Mouse (Mus musculus): ENCODE results near the gene 1700003E16Rik.

Gene 1700003E16Rik

DNA sequence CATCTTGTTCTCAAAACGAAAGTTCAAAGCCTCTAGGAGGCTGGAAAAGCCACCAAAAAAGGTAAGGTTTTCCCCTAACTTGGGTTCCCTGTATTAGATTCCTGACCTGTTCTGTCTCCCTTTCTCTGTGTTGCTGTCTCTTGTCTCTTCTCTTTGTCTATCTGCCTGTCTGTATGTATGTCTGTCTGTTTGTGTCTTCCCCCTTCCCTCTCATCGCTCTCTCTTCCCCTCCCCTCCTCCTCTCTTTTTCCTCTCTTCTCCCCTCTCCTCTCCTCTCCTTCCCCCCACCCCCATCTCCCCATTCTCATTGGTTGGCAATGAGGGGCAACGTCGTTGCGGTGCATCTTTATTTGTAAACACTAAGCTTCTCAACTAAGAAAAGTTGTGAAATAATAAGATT is 30.9 kb upstream of the 1700003E16Rik start, which contains the start of gene Ino80b:
Gene Ino80b (minus strand): TSS at position 101 of the 400 bp plus-strand sequence.
- no peak for DNase-seq (ENCODE audit: low read depth in 2 of 2, low spot score in 2 of 2)

DNA sequence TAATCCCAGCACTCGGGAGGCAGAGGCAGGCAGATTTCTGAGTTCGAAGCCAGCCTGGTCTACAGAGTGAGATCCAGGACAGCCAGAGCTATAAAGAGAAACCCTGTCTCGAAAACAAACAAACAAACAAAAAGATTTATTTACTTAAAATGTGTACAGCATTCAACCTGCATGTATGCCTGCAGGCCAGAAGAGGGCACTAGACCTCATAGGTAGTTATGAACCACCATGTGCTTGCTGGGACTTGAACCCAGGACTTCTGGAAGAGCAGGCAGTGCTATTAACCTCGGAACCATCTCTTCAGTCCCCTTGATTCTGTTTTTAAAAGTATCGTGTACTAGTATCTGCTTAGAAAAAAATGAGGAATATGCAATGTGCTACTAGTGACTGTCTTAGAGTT is 28.8 kb upstream of the 1700003E16Rik start:
- DNase-seq (ENCODE audit: low read depth in 2 of 2, low spot score in 2 of 2): no peak

GRCm38 (mm10) chr6:83131469-83132034 is 24.7 kb upstream of the 1700003E16Rik start:
- DNase-seq (ENCODE audit: low read depth in 2 of 2, low spot score in 2 of 2): no peak

- no peak for DNase-seq (ENCODE audit: low read depth in 2 of 2, low spot score in 2 of 2)
Observed at GRCm38 (mm10) chr6:83132176-83132919, 23.9 kb upstream of the 1700003E16Rik start.

DNA sequence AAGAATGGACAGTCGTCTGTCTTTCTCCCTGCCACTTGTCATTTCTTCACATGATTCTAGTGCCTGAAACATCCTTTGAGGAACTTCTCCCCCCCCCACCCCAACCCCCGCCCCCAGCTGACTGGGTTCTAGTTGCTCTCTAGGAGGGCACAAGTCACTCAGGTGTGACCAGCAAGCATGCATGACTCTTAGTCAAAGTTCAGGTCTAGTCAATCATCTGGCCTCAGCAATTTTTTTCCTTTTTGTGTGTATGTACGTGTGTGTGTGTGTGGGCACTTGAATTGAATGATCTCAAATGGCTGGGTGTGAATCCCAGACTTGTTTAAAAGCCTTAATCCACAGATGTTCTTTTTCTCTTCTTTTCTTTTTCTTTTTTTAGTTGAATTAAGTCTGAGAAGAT is 22.0 kb upstream of the 1700003E16Rik start:
- DNase-seq (ENCODE audit: low read depth in 2 of 2, low spot score in 2 of 2): no peak

GRCm38 (mm10) chr6:83134951-83135513 is 21.2 kb upstream of the 1700003E16Rik start, which contains the start of gene Rtkn:
Gene Rtkn, plus strand, starts transcription at chr6:83135463.
- no peak for DNase-seq (ENCODE audit: low read depth in 2 of 2, low spot score in 2 of 2)

DNA sequence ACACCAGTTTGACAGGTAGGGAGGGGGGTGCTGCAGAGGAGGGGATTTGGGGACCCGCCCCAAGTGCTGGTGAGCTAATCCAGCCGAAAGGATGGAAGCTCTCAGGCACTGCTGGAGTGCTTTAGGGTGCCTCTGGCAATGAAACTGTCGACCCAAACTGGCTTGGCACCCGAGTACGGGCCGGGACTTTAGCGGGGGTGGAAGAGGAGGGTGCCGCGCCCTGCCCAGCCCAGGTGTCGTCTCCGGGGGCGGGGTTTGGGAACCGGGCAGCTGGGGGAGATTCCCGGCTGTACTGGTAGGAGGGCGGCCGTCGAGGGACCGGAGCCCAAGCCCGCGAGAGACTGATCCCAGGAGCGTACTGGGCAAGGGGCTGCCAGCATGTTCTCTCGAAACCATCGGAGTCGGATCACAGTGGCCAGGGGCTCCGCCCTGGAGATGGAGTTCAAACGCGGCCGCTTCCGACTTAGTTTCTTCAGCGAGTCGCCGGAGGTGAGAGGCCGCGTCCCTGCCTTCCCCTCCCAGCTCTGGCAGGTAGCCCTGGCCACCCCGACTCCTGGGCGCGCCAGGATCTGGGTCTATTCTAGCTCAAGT is 20.5 kb upstream of the 1700003E16Rik start:
- DNase-seq (ENCODE audit: low read depth in 2 of 2, low spot score in 2 of 2): no peak

- DNase-seq (ENCODE audit: low read depth in 2 of 2, low spot score in 2 of 2): no peak
Observed at GRCm38 (mm10) chr6:83136291-83136880, 19.8 kb upstream of the 1700003E16Rik start.

GRCm38 (mm10) chr6:83136881-83137575 is 19.2 kb upstream of the 1700003E16Rik start:
- DNase-seq (ENCODE audit: low read depth in 2 of 2, low spot score in 2 of 2): no peak

DNA sequence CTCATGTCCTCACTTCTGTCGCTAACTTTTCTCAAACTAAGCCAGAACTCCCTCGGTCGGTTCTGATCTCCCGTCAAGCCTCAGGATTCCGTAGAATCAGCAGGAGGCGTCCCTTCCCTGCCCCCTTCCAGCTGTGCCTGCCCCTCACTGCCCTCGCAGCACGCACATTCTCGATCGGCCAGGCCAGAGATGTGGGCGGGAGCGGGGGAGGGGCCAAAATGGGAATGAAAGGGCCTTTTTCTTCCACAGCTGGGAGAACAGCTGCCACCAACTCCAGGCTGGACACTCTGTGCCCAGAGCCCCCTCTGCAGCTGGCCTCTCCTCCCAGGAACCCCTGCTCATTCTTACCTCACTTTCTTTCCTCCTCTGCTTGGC is 18.6 kb upstream of the 1700003E16Rik start:
- DNase-seq (ENCODE audit: low read depth in 2 of 2, low spot score in 2 of 2): no peak

- DNase-seq (ENCODE audit: low read depth in 2 of 2, low spot score in 2 of 2): no peak
Observed at GRCm38 (mm10) chr6:83138056-83138455, 18.1 kb upstream of the 1700003E16Rik start.

DNA sequence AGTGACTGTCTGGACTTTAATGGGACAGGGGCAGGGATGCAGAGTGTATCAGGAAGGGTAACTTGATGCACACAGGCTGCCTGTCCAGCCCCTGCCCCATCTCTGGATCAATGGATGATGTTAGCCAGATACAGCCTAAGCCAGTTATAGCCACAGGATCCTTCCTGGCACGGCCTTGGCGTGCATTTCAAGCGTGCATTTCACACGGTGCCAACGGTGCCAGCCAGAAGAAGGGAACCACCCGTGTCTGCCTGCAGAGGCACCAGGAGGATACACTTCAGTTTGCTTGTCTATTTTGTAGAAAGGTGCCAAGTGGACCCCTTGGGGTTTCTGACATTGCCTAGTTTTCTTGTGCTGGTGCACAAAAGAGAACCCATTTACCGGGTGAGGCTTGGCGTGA is 16.2 kb upstream of the 1700003E16Rik start:
- no peak for DNase-seq (ENCODE audit: low read depth in 2 of 2, low spot score in 2 of 2)

- no peak for DNase-seq (ENCODE audit: low read depth in 2 of 2, low spot score in 2 of 2)
Observed at GRCm38 (mm10) chr6:83141636-83142035, 14.6 kb upstream of the 1700003E16Rik start.

- no peak for DNase-seq (ENCODE audit: low read depth in 2 of 2, low spot score in 2 of 2)
Observed at GRCm38 (mm10) chr6:83142211-83142731, 13.9 kb upstream of the 1700003E16Rik start.

DNA sequence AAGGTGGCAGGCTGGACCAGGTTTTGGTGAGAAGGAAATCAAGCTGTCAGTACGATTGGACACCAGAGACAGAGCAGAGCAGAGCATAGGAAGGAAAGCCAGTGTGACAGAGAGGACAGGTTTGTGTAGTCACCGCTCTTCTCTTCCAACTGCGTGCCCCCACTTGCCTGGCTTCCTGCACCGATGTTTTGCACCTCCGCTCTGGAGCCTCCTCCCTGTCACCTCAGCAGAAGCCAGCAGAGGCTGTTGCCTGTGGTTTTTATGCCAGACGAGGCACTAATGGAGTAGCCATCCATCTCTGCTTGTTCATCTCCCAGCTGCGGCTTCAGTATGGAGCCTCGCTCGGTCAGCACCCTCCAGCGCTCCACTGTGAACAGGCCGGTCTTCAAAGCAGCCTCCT is 13.3 kb upstream of the 1700003E16Rik start:
- no peak for DNase-seq (ENCODE audit: low read depth in 2 of 2, low spot score in 2 of 2)

DNA sequence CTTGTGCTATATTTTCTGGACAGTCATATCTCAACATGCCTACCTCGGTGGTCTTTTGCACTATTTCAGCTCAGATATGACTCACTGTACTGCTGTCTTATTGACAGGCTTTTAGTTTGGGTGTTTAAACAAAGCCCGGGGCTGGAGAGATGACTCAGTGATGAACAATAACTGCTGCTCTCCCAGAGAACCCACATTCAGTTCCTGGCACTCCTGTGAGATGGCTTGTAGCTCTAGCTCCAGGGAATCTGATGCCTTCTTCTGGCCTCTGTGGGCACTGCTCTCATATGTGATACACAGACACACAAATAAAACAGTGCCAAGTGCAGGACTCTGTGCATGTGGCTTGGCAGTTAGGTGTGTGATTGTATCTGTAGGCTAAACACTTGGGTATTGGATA is 11.0 kb upstream of the 1700003E16Rik start:
- no peak for DNase-seq (ENCODE audit: low read depth in 2 of 2, low spot score in 2 of 2)

GRCm38 (mm10) chr6:83145805-83146204 is 10.4 kb upstream of the 1700003E16Rik start:
- DNase-seq (ENCODE audit: low read depth in 2 of 2, low spot score in 2 of 2): no peak

DNA sequence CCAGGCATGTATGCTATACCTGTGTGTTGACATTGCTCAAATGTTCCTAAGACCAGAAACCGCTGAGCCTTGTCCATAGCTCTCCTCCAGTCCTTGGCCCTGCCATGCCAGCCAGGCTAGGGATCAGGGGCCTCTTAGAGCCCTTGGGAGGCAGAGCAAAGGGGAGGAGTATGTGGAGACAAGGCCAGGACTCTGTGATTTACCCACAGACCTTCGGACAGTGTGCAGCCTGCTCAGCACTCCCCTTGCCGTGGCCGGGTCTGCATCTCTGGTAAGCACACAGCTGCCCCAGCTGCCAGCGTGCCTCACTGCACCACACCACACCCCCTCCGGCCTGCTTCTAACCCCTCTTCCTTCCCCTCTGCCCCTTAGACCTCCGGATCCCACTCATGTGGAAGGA is 8.9 kb upstream of the 1700003E16Rik start:
- DNase-seq (ENCODE audit: low read depth in 2 of 2, low spot score in 2 of 2): no peak

DNA sequence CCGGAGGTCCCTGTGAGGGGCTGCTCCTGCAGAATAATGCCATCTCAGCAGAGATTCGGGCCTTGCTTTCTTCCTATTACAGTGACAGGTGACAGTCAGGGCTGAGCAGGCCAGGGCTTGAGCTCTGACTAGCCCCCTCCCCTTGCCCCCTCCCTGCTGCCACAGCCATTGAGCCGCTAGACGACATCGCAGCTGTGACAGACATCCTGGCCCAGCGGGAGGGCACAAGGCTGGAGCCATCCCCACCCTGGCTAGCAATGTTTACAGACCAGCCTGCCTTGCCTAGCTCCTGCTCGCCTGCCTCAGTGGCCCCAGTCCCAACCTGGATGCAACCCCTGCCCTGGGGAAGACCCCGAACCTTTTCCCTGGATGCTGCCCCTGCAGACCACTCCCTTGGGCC is 4.5 kb upstream of the 1700003E16Rik start:
- DNase-seq (ENCODE audit: low read depth in 2 of 2, low spot score in 2 of 2): no peak

GRCm38 (mm10) chr6:83153038-83153437 is 3.2 kb upstream of the 1700003E16Rik start:
- no peak for DNase-seq (ENCODE audit: low read depth in 2 of 2, low spot score in 2 of 2)

- no peak for DNase-seq (ENCODE audit: low read depth in 2 of 2, low spot score in 2 of 2)
Observed at GRCm38 (mm10) chr6:83153485-83153884, 2.7 kb upstream of the 1700003E16Rik start.

Measured in CD8-positive naive resting alpha-beta T cell, adult 2 months (primary cell).